Mouse (Mus musculus): ENCODE measurements around the gene Gm9747.

Gene Gm9747

GRCm38 (mm10) chr1:82257457-82257856, 24.5 kb downstream of the Gm9747 start:
- no peak for DNase-seq (ENCODE audit: low read depth)

DNA sequence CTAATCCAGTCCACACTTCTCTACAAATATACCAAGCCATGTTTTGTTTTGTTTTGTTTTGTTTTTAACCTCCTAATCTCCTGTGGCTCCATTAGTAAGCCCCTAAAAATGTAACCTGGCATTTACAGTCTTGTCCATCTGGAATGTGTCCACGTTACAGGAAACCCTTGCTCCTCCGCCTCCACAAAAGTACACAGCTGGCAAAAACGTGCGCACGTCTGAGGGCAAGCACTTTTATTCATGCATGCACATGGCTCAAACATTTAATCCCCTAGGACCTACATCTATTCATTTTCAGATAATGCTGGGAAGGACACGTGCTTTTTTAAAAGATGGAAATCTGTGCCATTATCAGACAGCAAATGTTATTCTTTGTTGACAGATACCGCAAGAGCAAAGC, 25.4 kb downstream of the Gm9747 start:
- no peak for DNase-seq (ENCODE audit: low read depth)

- DNase-seq (ENCODE audit: low read depth), result no peak
Observed at GRCm38 (mm10) chr1:82260055-82260454, 27.1 kb downstream of the Gm9747 start.

DNA sequence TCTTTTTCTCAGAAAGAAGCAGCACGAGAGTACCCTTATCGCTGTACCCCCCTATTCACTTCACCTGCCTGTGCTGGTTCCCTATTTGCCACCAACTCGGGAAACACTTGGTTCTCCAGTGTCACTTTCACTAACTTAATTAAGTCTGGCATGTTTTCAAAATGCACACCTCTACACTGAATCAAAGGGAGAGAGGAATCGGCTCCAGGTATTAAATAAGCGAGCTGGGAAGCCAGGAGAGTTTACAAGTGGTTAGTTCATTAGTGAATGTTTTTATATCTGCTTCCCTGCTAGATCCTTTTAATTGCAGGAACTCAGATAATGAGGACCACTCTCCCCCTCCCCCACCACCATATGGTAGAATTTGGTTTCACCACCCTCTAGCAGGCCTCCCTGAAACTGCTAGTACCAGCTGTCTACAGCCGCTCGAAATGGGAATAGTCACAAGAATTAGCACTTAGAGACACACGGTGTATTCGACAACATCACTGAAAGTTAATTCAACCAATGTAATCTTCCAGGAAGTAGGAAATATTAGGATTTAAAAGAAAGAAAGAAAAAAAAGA, 28.2 kb downstream of the Gm9747 start:
- DNase-seq (ENCODE audit: low read depth), result no peak

- DNase-seq (ENCODE audit: low read depth), result no peak
Observed at GRCm38 (mm10) chr1:82261638-82262037, 28.7 kb downstream of the Gm9747 start.

GRCm38 (mm10) chr1:82262331-82262730, 29.4 kb downstream of the Gm9747 start:
- DNase-seq (ENCODE audit: low read depth), result no peak

DNA sequence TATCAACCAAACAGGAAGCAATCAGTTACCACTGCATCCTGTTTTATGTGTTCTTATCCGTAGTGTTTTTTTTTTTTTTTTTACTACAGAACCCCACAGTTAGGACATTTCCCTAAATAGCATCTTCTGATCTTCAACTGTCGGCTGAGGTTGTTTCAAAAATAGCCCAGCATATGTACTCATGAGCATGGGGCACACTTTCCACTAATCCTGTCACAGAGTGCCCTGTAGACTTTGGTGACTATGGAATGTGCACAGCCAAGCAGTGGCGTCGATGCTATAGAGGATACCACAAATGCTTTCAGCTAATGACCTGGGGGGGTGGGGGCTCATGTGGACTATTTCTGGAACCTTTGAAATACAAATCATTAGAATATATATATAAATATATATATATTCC, 34.6 kb downstream of the Gm9747 start:
- DNase-seq (ENCODE audit: low read depth), result no peak

GRCm38 (mm10) chr1:82272231-82272630, 39.3 kb downstream of the Gm9747 start:
- DNase-seq (ENCODE audit: low read depth), result no peak

GRCm38 (mm10) chr1:82273529-82273928, 40.6 kb downstream of the Gm9747 start:
- no peak for DNase-seq (ENCODE audit: low read depth)

DNA sequence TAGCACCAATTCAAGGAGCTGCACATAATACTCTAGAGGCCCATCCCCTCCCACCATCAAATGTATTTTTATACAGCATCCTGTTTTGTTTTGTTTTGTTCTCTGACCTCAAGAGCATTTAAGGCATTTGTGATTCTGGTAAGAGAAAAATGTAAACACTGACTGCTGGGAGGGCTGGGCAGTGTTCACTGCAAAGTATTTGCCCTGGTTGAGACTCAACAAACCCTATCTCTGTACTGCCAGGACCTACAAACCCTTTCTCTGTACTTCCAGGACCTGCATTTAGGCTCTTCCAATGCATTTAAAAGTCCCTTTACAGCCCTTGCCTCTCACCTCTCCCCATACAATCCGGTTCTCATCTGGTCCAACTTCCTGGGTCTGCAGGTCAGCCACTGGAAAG, 41.4 kb downstream of the Gm9747 start:
- DNase-seq (ENCODE audit: low read depth), result no peak

- DNase-seq (ENCODE audit: low read depth), result no peak
Observed at GRCm38 (mm10) chr1:82279768-82280167, 46.9 kb downstream of the Gm9747 start.

DNA sequence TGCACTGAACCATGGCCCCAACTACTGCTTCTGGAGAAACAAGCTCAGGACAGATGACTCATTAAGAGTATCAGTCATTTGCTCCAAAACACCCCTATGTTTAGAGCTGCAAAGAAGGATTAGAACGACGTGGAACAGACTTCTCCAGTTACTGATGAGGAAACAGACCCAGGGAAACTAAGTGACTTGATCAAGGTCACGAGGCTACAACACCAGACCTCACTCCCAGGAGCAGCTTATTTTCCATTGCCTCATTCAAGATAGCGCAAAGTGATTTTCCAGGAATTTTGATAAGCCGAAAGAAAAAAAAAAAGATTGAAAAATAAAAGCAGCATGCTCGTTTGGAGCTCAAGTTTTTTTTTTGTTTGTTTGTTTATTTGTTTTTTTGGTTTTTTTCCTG, 48.9 kb downstream of the Gm9747 start:
- DNase-seq (ENCODE audit: low read depth), result no peak

- DNase-seq (ENCODE audit: low read depth), result peak; percentile 65
Observed at GRCm38 (mm10) chr1:82282992-82283611, 50.2 kb downstream of the Gm9747 start.

DNA sequence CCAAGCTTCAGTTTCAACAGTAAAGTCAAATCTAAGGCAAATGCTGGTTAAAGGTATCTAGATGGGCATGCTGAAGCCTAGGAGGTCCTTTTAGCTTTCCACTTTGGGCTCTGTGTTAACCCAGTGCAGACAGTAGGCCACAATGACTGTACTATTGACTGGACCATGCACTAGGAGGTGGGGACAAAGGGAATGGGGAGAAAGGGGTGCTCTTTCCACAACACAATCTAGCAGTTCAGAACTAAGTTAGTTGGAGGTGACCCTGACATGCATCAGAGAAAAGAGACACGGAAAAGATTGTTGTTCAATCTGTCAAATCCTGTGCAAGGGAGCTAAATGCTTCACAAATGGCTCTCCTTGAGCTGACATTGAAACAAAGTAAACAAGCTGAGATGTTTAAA, 51.0 kb downstream of the Gm9747 start:
- DNase-seq (ENCODE audit: low read depth), result no peak

DNA sequence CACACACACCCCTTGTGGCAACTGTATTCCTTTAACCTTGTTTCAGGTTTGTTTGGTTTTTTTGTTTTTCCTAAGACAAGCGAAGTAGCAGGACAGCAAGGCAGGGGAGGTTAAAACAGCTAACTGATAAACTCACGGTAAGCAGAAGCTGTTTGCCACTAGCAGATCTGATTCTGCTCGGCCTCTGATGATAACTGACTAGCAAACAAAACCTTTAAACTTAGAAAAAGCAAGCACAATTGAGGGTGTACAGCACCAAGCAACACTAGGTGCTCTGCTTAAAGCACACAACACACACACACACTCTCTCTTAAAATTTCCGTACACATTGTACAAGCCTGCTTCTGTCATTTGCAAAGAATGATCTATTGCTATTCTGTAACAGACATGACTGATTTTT, 51.5 kb downstream of the Gm9747 start:
- no peak for DNase-seq (ENCODE audit: low read depth)
